Mouse (Mus musculus) heart, embryonic 16.5 days (tissue): ENCODE results near the gene Tubgcp2. TPM values are rescaled to one million over a fixed set of nuclear protein-coding genes. Genes with fewer than 3 reads are reported as not detected.

Experiments
- ATAC-seq: fragments of 200-750 bp; cut with Nextera tagmentation; replicated peaks from 2 replicates; pipeline ENCODE4 v1.8.0; 2017; ENCODE audit warnings: moderate number of reproducible peaks; ENCODE audit not compliant: insufficient read depth, low FRiP score; ENCODE audit errors: extremely low read depth
- H3K27ac ChIP-seq: fragments of 300-500 bp; sonication (generic); 2 replicates; pipeline ENCODE4 v1.5.1; 2014; ENCODE audit warnings: mild to moderate bottlenecking, low read length, control low read depth, moderate library complexity
- H3K27me3 ChIP-seq: fragments of 300-500 bp; sonication (generic); 2 replicates; pipeline ENCODE4 v1.6.1; 2014; ENCODE audit warnings: low read length, mixed read lengths; ENCODE audit not compliant: control insufficient read depth, insufficient read depth
- H3K36me3 ChIP-seq: fragments of 300-500 bp; sonication (generic); 2 replicates; pipeline ENCODE4 v1.6.1; 2014; ENCODE audit not compliant: control insufficient read depth, insufficient read depth
- H3K4me1 ChIP-seq: fragments of 300-500 bp; sonication (generic); 2 replicates; pipeline ENCODE4 v1.6.1; 2014; ENCODE audit warnings: low read length, mixed read lengths; ENCODE audit not compliant: control insufficient read depth, insufficient read depth
- H3K4me2 ChIP-seq: fragments of 300-500 bp; sonication (generic); 2 replicates; pipeline ENCODE4 v1.6.1; 2014; ENCODE audit warnings: low read depth, mild to moderate bottlenecking, control low read depth, low read length
- H3K4me3 ChIP-seq: fragments of 300-500 bp; sonication (generic); 2 replicates; pipeline ENCODE4 v1.5.1; 2014; ENCODE audit warnings: mild to moderate bottlenecking, control low read depth, low read length
- H3K9ac ChIP-seq: fragments of 300-500 bp; sonication (generic); 2 replicates; pipeline ENCODE4 v1.6.1; 2014; ENCODE audit warnings: low read length, control low read depth
- H3K9me3 ChIP-seq: fragments of 300-500 bp; sonication (generic); replicated peaks from 2 replicates; pipeline ENCODE4 v1.6.1; 2016; ENCODE audit warnings: low read length; ENCODE audit not compliant: control insufficient read depth
- WGBS: fragments of 180-500 bp; shearing (Covaris S2); extraction: QIAGEN DNeasy Blood & Tissue Kit; methylation state at CpG from one replicate; pipeline ENCODE4 v1.1.7; 2014; 5-methylcytosine and 5-hydroxymethylcytosine counted together
- polyA plus RNA-seq: library from polyadenylated mRNA; unstranded; fragments of >200 nt; fragmentation: Nextera tagmentation; extraction: Ambion mirVana; gene quantifications from 2 replicates; pipeline ENCODE4 v1.2.1, GENCODE M21; 2015

Gene Tubgcp2
- polyA plus RNA-seq, 1 experiment from 2014 or later, result 39.9 TPM

GRCm38 (mm10) chr7:140031771-140032170 lies 4.7 kb downstream of the Tubgcp2 start:
- no peak overlapping the region for H3K4me3 ChIP-seq
- peaks cover 12% of the 10 kb centered on the region for H3K4me1 ChIP-seq
- H3K9me3 ChIP-seq, result peaks cover 2% of the 10 kb centered on the region; the same call in 1 of the 2 replicates
- 89% methylated on average over 12 of the region's 12 CpGs for WGBS
- no peaks in the 10 kb centered on the region for H3K27me3 ChIP-seq
- peaks cover 40% of the 10 kb centered on the region for H3K36me3 ChIP-seq
- ATAC-seq, result no peak
- no peak overlapping the region for H3K27ac ChIP-seq
- H3K9ac ChIP-seq, result no peak overlapping the region
- no peak overlapping the region for H3K4me2 ChIP-seq

DNA sequence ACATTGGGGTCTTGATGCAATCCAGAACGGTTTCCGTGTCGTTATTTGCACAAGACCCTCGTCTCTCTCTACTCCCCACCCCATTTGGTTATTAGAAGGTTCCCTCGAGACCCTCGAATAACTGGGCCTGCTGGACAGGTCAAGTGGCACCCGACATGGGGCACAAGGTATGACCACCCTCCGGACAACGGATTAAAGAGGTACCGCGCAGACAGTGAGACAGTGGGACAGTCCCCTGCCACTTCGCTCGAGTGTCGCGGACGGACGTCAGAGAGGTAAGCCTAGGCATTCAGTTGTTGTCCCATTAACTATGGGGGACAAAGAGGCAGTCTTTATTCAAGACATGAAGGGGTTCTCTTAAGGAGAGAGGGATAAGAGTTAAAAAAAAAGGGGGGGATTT lies 25.1 kb downstream of the Tubgcp2 start:
- Histone ChIP-seq H3K9me3 (0 out of 2 replicates have a peak, but pooled peaks cover 3% of the 10 kb centered on the region), H3K4me2 (no peak overlapping the region), H3K36me3 (peaks cover 22% of the 10 kb centered on the region), H3K9ac (no peak overlapping the region), H3K27ac (no peak overlapping the region), H3K4me3 (no peak overlapping the region), H3K27me3 (no peaks in the 10 kb centered on the region), H3K4me1 (no peaks in the 10 kb centered on the region)
- no peak for ATAC-seq
- WGBS, result 97% methylated on average over 17 of the region's 17 CpGs

GRCm38 (mm10) chr7:140007781-140008180 lies 28.7 kb downstream of the Tubgcp2 start:
- no peak overlapping the region for H3K27ac ChIP-seq
- H3K9ac ChIP-seq, result no peak overlapping the region
- no peak overlapping the region for H3K4me2 ChIP-seq
- no peak overlapping the region for H3K4me3 ChIP-seq
- no peaks in the 10 kb centered on the region for H3K27me3 ChIP-seq
- H3K9me3 ChIP-seq, result no peaks in the 10 kb centered on the region
- WGBS, result 91% methylated on average over 9 of the region's 9 CpGs
- H3K36me3 ChIP-seq, result peaks cover 47% of the 10 kb centered on the region
- no peaks in the 10 kb centered on the region for H3K4me1 ChIP-seq
- no peak for ATAC-seq

DNA sequence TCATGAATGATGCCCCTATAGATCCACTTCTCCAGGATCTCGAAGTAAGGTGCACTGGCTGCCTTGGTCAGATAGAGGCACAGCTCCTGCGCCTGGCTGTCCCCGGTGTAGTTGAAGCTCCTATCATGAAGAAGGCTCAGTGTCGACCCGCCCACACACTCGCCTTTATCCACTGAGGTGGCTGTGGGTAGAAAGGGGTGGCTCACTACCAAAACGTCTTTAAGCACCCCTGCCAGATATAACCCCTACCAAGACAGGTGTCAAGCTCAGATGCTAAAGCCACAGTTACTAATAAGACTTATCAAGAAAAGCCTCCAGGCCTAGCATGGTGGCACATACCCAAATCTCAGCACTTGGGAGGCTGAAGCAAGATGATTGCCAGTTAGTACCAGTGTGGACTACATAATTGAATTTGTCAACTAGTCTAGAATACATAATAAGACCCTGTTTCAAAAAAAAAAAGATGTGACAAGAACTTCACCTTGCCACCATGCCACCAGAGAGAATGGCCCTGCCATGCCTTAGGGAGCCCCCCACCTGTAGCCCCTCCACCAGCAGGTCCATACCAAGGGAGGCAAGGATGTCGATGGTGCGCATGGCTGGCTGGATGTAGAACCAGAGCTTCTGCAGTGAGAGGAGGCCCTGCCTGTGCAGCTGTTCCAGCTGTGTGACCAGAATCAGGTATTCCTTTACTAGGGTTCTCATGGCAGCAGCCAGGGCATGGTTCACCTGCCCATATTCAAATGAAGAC lies 29.4 kb downstream of the Tubgcp2 start:
- WGBS, result 85% methylated on average over 9 of the region's 9 CpGs
- Histone ChIP-seq H3K9ac (no peak overlapping the region), H3K36me3 (peaks cover 51% of the 10 kb centered on the region), H3K9me3 (no peaks in the 10 kb centered on the region), H3K4me2 (no peak overlapping the region), H3K4me3 (no peak overlapping the region), H3K4me1 (no peaks in the 10 kb centered on the region), H3K27me3 (no peaks in the 10 kb centered on the region), H3K27ac (no peak overlapping the region)
- no peak for ATAC-seq

DNA sequence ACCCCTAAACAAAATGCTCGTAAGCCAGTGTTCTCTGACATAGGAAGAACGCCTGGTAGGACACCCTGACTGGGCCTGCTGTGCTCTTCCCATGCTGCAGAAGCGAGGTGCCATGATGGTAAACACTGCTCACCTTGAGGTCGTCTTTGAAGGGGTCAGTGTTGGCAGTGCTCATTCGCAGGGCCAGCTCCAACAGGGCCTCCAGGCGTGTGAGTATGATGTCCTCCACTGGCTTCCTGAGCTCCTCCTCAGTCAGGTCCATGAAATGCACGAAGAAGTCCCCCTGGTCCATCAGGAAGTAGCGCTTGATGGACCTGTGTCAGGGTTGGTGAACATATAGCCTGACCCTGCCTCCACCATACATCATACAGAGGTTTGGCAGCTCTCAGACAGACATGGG lies 31.8 kb downstream of the Tubgcp2 start:
- peaks cover 56% of the 10 kb centered on the region for H3K36me3 ChIP-seq
- WGBS, result 90% methylated on average over 8 of the region's 8 CpGs
- H3K4me3 ChIP-seq, result no peak overlapping the region
- no peaks in the 10 kb centered on the region for H3K27me3 ChIP-seq
- H3K4me1 ChIP-seq, result no peaks in the 10 kb centered on the region
- no peak overlapping the region for H3K27ac ChIP-seq
- H3K9me3 ChIP-seq, result no peaks in the 10 kb centered on the region
- no peak overlapping the region for H3K4me2 ChIP-seq
- no peak for ATAC-seq
- H3K9ac ChIP-seq, result no peak overlapping the region

DNA sequence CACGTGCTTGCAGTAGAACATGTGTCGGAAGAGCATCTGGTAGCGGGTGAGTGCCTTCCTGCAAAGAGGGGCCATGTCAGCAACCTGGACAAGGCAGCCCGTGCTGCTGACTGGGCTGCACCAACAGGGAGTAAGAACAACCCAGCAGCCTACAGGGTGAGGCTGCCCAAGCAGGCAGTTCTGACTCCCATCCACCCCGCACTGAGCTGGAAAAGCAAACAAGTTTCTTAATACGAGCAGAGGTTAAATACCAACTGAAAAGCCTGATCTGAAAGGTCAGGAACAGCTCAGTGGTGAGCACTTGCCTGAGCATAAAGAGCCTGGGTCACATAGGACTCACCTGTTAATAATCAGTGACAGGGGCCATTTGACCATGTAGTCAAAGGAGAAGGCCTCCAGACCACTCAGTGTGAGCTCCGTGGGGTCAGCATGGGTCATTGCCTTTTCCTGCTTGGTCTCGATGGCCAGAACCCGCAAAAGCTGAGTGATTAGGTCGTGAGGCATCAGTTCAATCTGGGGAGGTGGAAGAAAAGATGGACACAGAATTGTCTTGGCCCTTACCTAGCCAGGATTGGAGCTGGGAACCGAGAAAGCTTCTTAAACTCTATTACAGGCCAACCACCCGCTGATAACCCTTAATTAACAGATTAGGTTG lies 35.3 kb downstream of the Tubgcp2 start:
- H3K27me3 ChIP-seq, result no peaks in the 10 kb centered on the region
- no peak overlapping the region for H3K27ac ChIP-seq
- no peaks in the 10 kb centered on the region for H3K9me3 ChIP-seq
- WGBS, result 84% methylated on average over 12 of the region's 12 CpGs
- H3K4me1 ChIP-seq, result no peaks in the 10 kb centered on the region
- no peak overlapping the region for H3K4me3 ChIP-seq
- peaks cover 71% of the 10 kb centered on the region for H3K36me3 ChIP-seq
- H3K4me2 ChIP-seq, result no peak overlapping the region
- ATAC-seq, result no peak
- H3K9ac ChIP-seq, result no peak overlapping the region

DNA sequence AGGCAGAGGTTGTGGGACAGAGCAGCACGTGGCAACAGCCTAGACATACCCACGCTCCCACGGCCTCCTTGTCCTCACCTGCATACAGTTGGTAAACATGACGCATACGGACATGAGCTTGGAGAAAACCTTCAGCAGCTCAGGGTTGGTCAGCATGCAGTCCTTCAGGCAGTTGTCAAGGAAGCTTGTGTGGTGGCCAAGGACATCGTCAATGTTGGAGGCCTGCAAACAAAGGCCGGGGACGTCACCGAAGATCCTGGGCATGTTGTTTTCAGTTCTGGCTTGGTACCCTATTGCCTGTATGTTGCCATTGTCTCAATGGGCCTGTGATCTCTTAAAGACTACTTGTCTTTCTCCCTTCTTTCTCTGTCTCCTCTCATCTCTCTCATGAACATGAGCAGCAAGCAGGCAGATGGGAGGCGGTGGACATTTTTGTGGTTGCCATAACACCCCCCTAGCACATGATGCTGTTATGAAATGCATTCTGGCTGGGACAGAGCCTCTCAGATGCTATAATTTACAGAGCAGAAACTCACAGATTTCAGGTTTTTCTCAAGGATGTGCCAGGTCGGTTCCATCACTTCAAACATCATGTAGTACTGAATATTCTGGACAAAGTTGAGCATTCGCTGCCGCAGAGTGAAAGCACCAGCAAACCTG lies 37.6 kb downstream of the Tubgcp2 start:
- Histone ChIP-seq H3K9me3 (no peaks in the 10 kb centered on the region), H3K27ac (no peak overlapping the region), H3K4me1 (no peaks in the 10 kb centered on the region), H3K27me3 (no peaks in the 10 kb centered on the region), H3K9ac (no peak overlapping the region), H3K4me3 (no peak overlapping the region), H3K4me2 (no peak overlapping the region), H3K36me3 (peaks cover 55% of the 10 kb centered on the region)
- ATAC-seq, result no peak
- 94% methylated on average over 13 of the region's 13 CpGs for WGBS

GRCm38 (mm10) chr7:139994676-139995075 lies 41.8 kb downstream of the Tubgcp2 start:
- Histone ChIP-seq H3K4me3 (no peak overlapping the region), H3K9me3 (no peaks in the 10 kb centered on the region), H3K4me2 (no peak overlapping the region), H3K4me1 (no peaks in the 10 kb centered on the region), H3K9ac (no peak overlapping the region), H3K27ac (no peak overlapping the region), H3K36me3 (peaks cover 31% of the 10 kb centered on the region), H3K27me3 (no peaks in the 10 kb centered on the region)
- no peak for ATAC-seq
- WGBS, result 44% methylated on average over 3 of the region's 3 CpGs

GRCm38 (mm10) chr7:139994202-139994601 lies 42.3 kb downstream of the Tubgcp2 start:
- Histone ChIP-seq H3K27ac (no peak overlapping the region), H3K36me3 (peaks cover 27% of the 10 kb centered on the region), H3K4me1 (no peaks in the 10 kb centered on the region), H3K4me2 (no peak overlapping the region), H3K9ac (no peak overlapping the region), H3K9me3 (no peaks in the 10 kb centered on the region), H3K4me3 (no peak overlapping the region), H3K27me3 (no peaks in the 10 kb centered on the region)
- WGBS, result 79% methylated on average over 4 of the region's 4 CpGs
- no peak for ATAC-seq
